Mouse (Mus musculus) hindbrain, embryonic 16.5 days (tissue): ENCODE results near the gene Vamp1. TPM values are rescaled to one million over a fixed set of nuclear protein-coding genes. Genes with fewer than 3 reads are reported as not detected.

Source experiments
- ATAC-seq: fragments of 200-750 bp; cut with Nextera tagmentation; 2 replicates; pipeline ENCODE4 v1.8.0; 2017; ENCODE audit warnings: moderate TSS enrichment, moderate library complexity
- H3K27ac ChIP-seq: fragments of 300-500 bp; sonication (generic); 2 replicates; pipeline ENCODE4 v1.5.1; 2014; ENCODE audit warnings: low read depth, mild to moderate bottlenecking, control low read depth, low read length, moderate library complexity
- H3K27me3 ChIP-seq: fragments of 300-500 bp; sonication (generic); replicated peaks from 2 replicates; pipeline ENCODE4 v1.6.1; 2014; ENCODE audit warnings: low read length; ENCODE audit not compliant: control insufficient read depth, insufficient read depth
- H3K36me3 ChIP-seq: fragments of 300-500 bp; sonication (generic); 2 replicates; pipeline ENCODE4 v1.6.1; 2014; ENCODE audit warnings: mild to moderate bottlenecking, low read length, moderate library complexity, mixed read lengths; ENCODE audit not compliant: control insufficient read depth, insufficient read depth
- H3K4me1 ChIP-seq: fragments of 300-500 bp; sonication (generic); 2 replicates; pipeline ENCODE4 v1.6.1; 2014; ENCODE audit warnings: low read depth, low read length; ENCODE audit not compliant: control insufficient read depth, insufficient read depth
- H3K4me2 ChIP-seq: fragments of 300-500 bp; sonication (generic); 2 replicates; pipeline ENCODE4 v1.6.1; 2014; ENCODE audit warnings: mild to moderate bottlenecking, low read length, control low read depth, moderate library complexity
- H3K4me3 ChIP-seq: fragments of 300-500 bp; sonication (generic); 2 replicates; pipeline ENCODE4 v1.5.1; 2014; ENCODE audit warnings: mild to moderate bottlenecking, low read length, control low read depth, moderate library complexity
- H3K9ac ChIP-seq: fragments of 300-500 bp; sonication (generic); 2 replicates; pipeline ENCODE4 v1.6.1; 2014; ENCODE audit warnings: low read depth, mild to moderate bottlenecking, control low read depth, low read length, moderate library complexity
- H3K9me3 ChIP-seq: fragments of 300-500 bp; sonication (generic); 2 replicates; pipeline ENCODE4 v1.6.1; 2014; ENCODE audit warnings: mild to moderate bottlenecking, low read length, moderate library complexity; ENCODE audit not compliant: control insufficient read depth
- WGBS: fragments of 180-500 bp; shearing (Covaris S2); extraction: QIAGEN DNeasy Blood & Tissue Kit; methylation state at CpG from one replicate; pipeline ENCODE4 v1.1.7; 2014; 5-methylcytosine and 5-hydroxymethylcytosine counted together
- polyA plus RNA-seq: library from polyadenylated mRNA; unstranded; fragments of >200 nt; fragmentation: Nextera tagmentation; extraction: Ambion mirVana; gene quantifications from 2 replicates; pipeline ENCODE4 v1.2.1, GENCODE M21; 2015

The Vamp1 gene
- polyA plus RNA-seq, 1 experiment from 2014 or later = 52.8 TPM

GRCm38 (mm10) chr6:125284250-125284649 is 68.9 kb downstream of the Vamp1 start:
- no peak overlapping the region for H3K4me3 ChIP-seq
- no peaks in the 10 kb centered on the region for H3K4me1 ChIP-seq
- H3K9ac ChIP-seq = no peak overlapping the region
- WGBS = 55% methylated on average over 8 of the region's 8 CpGs
- no peaks in the 10 kb centered on the region for H3K9me3 ChIP-seq
- no peak overlapping the region for H3K4me2 ChIP-seq
- H3K27me3 ChIP-seq = no peaks in the 10 kb centered on the region
- no peak overlapping the region for H3K27ac ChIP-seq
- no peaks in the 10 kb centered on the region for H3K36me3 ChIP-seq
- ATAC-seq = no peak

GRCm38 (mm10) chr6:125284751-125285150 is 69.4 kb downstream of the Vamp1 start:
- Histone ChIP-seq H3K4me2 (no peak overlapping the region), H3K27me3 (no peaks in the 10 kb centered on the region), H3K4me1 (no peaks in the 10 kb centered on the region), H3K27ac (no peak overlapping the region), H3K9me3 (no peaks in the 10 kb centered on the region), H3K36me3 (no peaks in the 10 kb centered on the region), H3K9ac (no peak overlapping the region), H3K4me3 (no peak overlapping the region)
- ATAC-seq = no peak
- WGBS = 96% methylated on average over 7 of the region's 7 CpGs

GRCm38 (mm10) chr6:125285890-125286289 is 70.5 kb downstream of the Vamp1 start, which contains the start of gene Tuba3a:
TSS of gene Tuba3a (minus strand) at chr6:125286042.
- H3K4me1 ChIP-seq = no peaks in the 10 kb centered on the region
- no peak within 1 kb of the TSS for H3K9ac ChIP-seq
- H3K27me3 ChIP-seq = no peaks in the 10 kb centered on the region
- WGBS = 94% methylated on average over 21 of the region's 22 CpGs
- no peak within 1 kb of the TSS for H3K4me2 ChIP-seq
- H3K27ac ChIP-seq = no peak within 1 kb of the TSS
- H3K36me3 ChIP-seq = no peaks in the 10 kb centered on the region
- no peak for ATAC-seq
- no peaks in the 10 kb centered on the region for H3K9me3 ChIP-seq
- H3K4me3 ChIP-seq = no peak within 1 kb of the TSS

DNA sequence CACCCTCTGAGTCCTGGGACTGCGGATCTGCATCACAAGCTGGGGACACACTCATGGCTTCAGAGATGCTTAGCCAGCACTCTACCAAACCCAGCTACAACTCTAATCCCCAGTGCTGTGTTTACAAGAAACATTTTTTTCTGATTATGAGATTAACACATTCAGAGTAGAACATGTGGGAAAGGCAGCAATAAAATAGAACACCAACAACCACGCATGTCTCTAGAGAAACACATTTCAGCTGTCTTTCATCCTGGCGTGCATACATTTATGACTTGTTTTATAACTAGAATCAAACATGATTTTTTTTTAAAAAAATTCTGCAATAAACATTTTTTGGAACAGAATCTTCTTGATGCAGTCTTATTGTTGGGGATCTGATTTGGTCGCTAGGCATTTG is 71.6 kb downstream of the Vamp1 start:
- no peak overlapping the region for H3K4me2 ChIP-seq
- WGBS = 79% methylated on average over 4 of the region's 4 CpGs
- no peaks in the 10 kb centered on the region for H3K27me3 ChIP-seq
- H3K4me1 ChIP-seq = no peaks in the 10 kb centered on the region
- H3K4me3 ChIP-seq = no peak overlapping the region
- no peak overlapping the region for H3K9ac ChIP-seq
- H3K36me3 ChIP-seq = no peaks in the 10 kb centered on the region
- H3K9me3 ChIP-seq = no peaks in the 10 kb centered on the region
- ATAC-seq = no peak
- H3K27ac ChIP-seq = no peak overlapping the region

GRCm38 (mm10) chr6:125288730-125289129 is 73.4 kb downstream of the Vamp1 start:
- no peaks in the 10 kb centered on the region for H3K36me3 ChIP-seq
- H3K27me3 ChIP-seq = no peaks in the 10 kb centered on the region
- 75% methylated on average over 5 of the region's 5 CpGs for WGBS
- no peak overlapping the region for H3K27ac ChIP-seq
- no peak for ATAC-seq
- H3K4me2 ChIP-seq = no peak overlapping the region
- H3K9me3 ChIP-seq = no peaks in the 10 kb centered on the region; the same call in 1 of the 2 replicates
- H3K9ac ChIP-seq = no peak overlapping the region
- H3K4me3 ChIP-seq = no peak overlapping the region
- no peaks in the 10 kb centered on the region for H3K4me1 ChIP-seq

GRCm38 (mm10) chr6:125291329-125291728 is 76.0 kb downstream of the Vamp1 start:
- H3K4me2 ChIP-seq = no peak overlapping the region
- no peak overlapping the region for H3K4me3 ChIP-seq
- no peaks in the 10 kb centered on the region for H3K4me1 ChIP-seq
- H3K36me3 ChIP-seq = no peaks in the 10 kb centered on the region
- WGBS = 84% methylated on average over 4 of the region's 4 CpGs
- no peak overlapping the region for H3K27ac ChIP-seq
- H3K9me3 ChIP-seq = no peaks in the 10 kb centered on the region; the same call in 1 of the 2 replicates
- H3K9ac ChIP-seq = no peak overlapping the region
- H3K27me3 ChIP-seq = no peaks in the 10 kb centered on the region
- ATAC-seq = no peak

DNA sequence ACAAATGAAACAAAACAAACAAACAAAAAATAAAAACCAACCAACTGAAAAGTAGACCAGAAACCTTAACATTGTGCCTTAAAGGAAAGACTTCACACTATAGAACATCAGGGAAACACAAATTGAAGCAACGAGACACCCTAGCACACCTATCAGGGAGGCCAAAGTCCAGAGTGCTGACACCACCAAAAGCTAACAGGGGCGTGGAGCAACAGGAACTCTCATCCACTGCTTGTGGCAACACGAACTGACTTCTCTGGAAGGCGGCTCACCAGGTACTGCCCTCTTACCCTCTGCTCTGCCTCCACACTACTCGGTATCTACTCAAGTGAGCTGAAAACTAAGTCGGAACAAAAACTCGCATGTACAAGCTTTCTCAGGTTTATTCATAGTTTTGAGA is 76.9 kb downstream of the Vamp1 start:
- no peak for ATAC-seq
- no peak overlapping the region for H3K9ac ChIP-seq
- H3K27ac ChIP-seq = no peak overlapping the region
- no peak overlapping the region for H3K4me2 ChIP-seq
- WGBS = 94% methylated on average over 7 of the region's 7 CpGs
- H3K4me3 ChIP-seq = no peak overlapping the region
- no peaks in the 10 kb centered on the region; the same call in 1 of the 2 replicates for H3K9me3 ChIP-seq
- no peaks in the 10 kb centered on the region for H3K36me3 ChIP-seq
- no peaks in the 10 kb centered on the region for H3K27me3 ChIP-seq
- no peaks in the 10 kb centered on the region for H3K4me1 ChIP-seq

DNA sequence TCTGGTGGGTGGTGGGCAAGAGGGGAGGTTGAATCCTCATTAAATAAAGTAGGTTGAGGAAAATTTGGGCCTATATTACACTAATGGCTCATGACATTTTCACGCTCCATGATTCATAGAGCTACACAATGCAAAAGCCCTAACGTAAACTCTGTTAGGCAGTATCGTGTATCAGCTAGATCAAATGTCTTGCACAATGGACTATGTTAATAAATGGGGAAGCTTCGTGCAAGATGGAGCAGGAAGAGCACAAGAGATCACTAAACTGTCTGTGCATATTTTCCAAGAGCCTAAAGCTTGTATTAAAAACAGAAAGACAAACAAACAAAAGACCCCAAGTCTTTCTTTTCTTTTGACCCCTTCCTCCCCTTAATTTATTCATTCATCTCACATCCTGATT is 78.7 kb downstream of the Vamp1 start:
- Histone ChIP-seq H3K4me2 (no peak overlapping the region), H3K9ac (no peak overlapping the region), H3K36me3 (no peaks in the 10 kb centered on the region), H3K9me3 (no peaks in the 10 kb centered on the region; the same call in 1 of the 2 replicates), H3K27ac (no peak overlapping the region), H3K4me3 (no peak overlapping the region), H3K4me1 (no peaks in the 10 kb centered on the region), H3K27me3 (no peaks in the 10 kb centered on the region)
- ATAC-seq = no peak
- 89% methylated on average over 4 of the region's 4 CpGs for WGBS
